Mouse (Mus musculus) cortical plate, adult 2 months (tissue): ENCODE results near the gene Prss50. TPM values are rescaled to one million over a fixed set of nuclear protein-coding genes. Genes with fewer than 3 reads are reported as not detected.

ENCODE experiments used
- H3K27ac ChIP-seq: fragments of 200-500 bp; 2 replicates; pipeline ENCODE4 v1.5.1; 2012; ENCODE audit warnings: low read length, control low read depth, inconsistent platforms; ENCODE audit not compliant: insufficient read depth
- H3K4me1 ChIP-seq: fragments of 200-500 bp; 2 replicates; pipeline ENCODE4 v1.6.1; 2011; ENCODE audit warnings: low read length; ENCODE audit not compliant: control insufficient read depth, insufficient read depth
- H3K4me3 ChIP-seq: fragments of 200-500 bp; 2 replicates; pipeline ENCODE4 v1.5.1; 2011; ENCODE audit warnings: mild to moderate bottlenecking, low read length, control low read depth; ENCODE audit not compliant: insufficient read depth
- CTCF ChIP-seq: fragments of 200-500 bp; IDR thresholded peaks from 2 replicates; pipeline ENCODE4 v1.5.1; 2011; ENCODE audit warnings: mild to moderate bottlenecking, control low read depth, low read length; ENCODE audit not compliant: insufficient read depth; ENCODE audit errors: extremely low read depth
- POLR2A ChIP-seq: fragments of 200-500 bp; IDR thresholded peaks from 2 replicates; pipeline ENCODE4 v1.6.1; 2011; ENCODE audit warnings: mild to moderate bottlenecking, low read length, control low read depth; ENCODE audit not compliant: insufficient read depth; ENCODE audit errors: extremely low read depth
- polyA plus RNA-seq: library from polyadenylated mRNA; depleted of rRNA; stranded (reverse); fragments of >200 nt; gene quantifications from 2 replicates; pipeline ENCODE4 v1.2.3, GENCODE M21; 2012

Gene Prss50
- polyA plus RNA-seq, 1 experiment = 1.1 TPM

DNA sequence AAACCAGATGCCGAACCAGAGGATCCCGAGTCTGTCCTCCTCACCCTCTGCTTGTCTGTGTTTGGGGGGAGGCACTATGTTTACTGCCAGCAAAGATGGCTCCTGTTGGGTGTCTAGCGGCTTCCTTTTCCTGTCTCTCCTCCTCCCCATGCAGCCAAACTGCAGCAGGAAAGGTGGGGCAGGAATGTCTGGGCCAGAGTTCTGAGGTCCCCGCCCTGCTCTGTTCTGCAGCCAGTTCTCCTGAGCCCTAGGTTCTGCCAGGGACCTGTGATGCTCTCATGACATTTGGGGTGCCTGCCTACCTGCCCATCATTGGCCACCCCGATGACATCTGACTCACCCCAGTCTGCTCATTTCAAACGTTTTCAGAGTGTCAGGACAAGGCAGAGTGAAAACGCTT is 24.2 kb downstream of the Prss50 start:
- no peak for TF ChIP-seq CTCF
- no peak for TF ChIP-seq POLR2A
- no peak overlapping the region for H3K27ac ChIP-seq
- no peak overlapping the region for H3K4me3 ChIP-seq
- H3K4me1 ChIP-seq = peaks cover 2% of the 10 kb centered on the region; the same call in 1 of the 2 replicates

- H3K4me3 ChIP-seq = no peak overlapping the region
- H3K27ac ChIP-seq = no peak overlapping the region
- TF ChIP-seq POLR2A (no peak), CTCF (no peak)
- H3K4me1 ChIP-seq = no peaks in the 10 kb centered on the region
These were observed 29.9 kb downstream of the Prss50 start for GRCm38 (mm10) chr9:110887388-110888303.

- Histone ChIP-seq H3K4me3 (no peak overlapping the region), H3K4me1 (no peaks in the 10 kb centered on the region), H3K27ac (no peak overlapping the region)
- no peak for TF ChIP-seq CTCF
- no peak for TF ChIP-seq POLR2A
These were observed 31.2 kb downstream of the Prss50 start for GRCm38 (mm10) chr9:110888935-110889334.

- TF ChIP-seq CTCF = peak; percentile 26; the same call in 1 of the 2 replicates
- TF ChIP-seq POLR2A = no peak
These were observed 32.4 kb downstream of the Prss50 start for GRCm38 (mm10) chr9:110890026-110890783.

GRCm38 (mm10) chr9:110891077-110891828 is 33.5 kb downstream of the Prss50 start:
- no peak overlapping the region for H3K4me3 ChIP-seq
- H3K4me1 ChIP-seq = no peaks in the 10 kb centered on the region
- TF ChIP-seq CTCF (no peak), POLR2A (no peak)
- H3K27ac ChIP-seq = no peak overlapping the region

More at GRCm38 (mm10) chr9:110890026-110890783, 32.4 kb downstream of the Prss50 start:
- no peak overlapping the region for H3K27ac ChIP-seq
- H3K4me1 ChIP-seq = no peaks in the 10 kb centered on the region
- no peak overlapping the region for H3K4me3 ChIP-seq

- Histone ChIP-seq H3K27ac (no peak overlapping the region), H3K4me1 (no peaks in the 10 kb centered on the region), H3K4me3 (no peak overlapping the region)
- TF ChIP-seq CTCF (no peak), POLR2A (no peak)
These were observed 34.8 kb downstream of the Prss50 start for GRCm38 (mm10) chr9:110892552-110892951.

- TF ChIP-seq POLR2A (no peak), CTCF (no peak)
- no peak overlapping the region for H3K27ac ChIP-seq
These were observed 35.7 kb downstream of the Prss50 start for GRCm38 (mm10) chr9:110893429-110893828.

DNA sequence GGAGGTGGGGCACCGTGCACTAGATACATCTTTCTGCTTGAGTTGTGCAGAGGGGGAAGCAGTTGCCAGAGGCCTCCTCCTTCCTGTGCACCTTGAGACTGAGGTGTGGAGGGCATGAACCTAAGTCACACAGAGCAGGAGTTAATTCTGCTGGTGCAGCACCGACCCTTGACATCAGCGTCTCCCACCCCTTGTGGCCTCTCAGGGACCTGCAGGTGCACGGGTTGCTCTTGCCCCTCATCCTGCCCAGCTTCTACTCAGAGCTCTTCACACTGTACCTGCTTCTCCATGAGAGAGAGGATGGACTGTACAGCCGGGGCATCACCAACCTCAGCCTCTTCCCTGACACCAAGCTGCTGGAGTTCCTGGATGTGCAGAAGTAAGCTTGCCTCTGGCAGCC is 37.7 kb downstream of the Prss50 start:
- no peaks in the 10 kb centered on the region for H3K4me1 ChIP-seq
- no peak for TF ChIP-seq CTCF
- TF ChIP-seq POLR2A = no peak
- no peak overlapping the region for H3K4me3 ChIP-seq
- no peak overlapping the region for H3K27ac ChIP-seq

More at GRCm38 (mm10) chr9:110893429-110893828, 35.7 kb downstream of the Prss50 start:
- no peak overlapping the region for H3K4me3 ChIP-seq
- no peaks in the 10 kb centered on the region for H3K4me1 ChIP-seq

DNA sequence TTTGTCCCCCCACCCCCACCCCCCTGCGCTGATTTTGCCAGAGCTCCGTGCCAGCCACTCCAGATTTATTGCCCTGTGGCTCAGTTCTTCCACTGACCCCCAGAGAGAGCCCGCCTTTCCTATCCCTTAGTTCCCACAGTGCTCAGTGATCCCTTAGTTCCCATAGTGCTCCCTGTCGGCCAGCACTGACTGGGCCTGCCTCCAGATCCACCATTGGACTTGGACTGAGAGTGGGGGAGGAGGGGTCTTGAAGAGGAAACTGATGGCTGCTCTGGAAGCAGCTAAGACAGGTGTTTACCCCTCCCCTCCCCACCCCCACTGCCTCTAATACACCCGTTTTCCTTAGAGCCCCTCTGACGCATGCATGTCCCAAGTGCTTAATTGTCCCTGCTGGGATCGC is 38.2 kb downstream of the Prss50 start:
- Histone ChIP-seq H3K4me1 (no peaks in the 10 kb centered on the region), H3K27ac (no peak overlapping the region), H3K4me3 (no peak overlapping the region)
- no peak for TF ChIP-seq POLR2A
- no peak for TF ChIP-seq CTCF
